Mouse (Mus musculus) embryonic fibroblast, embryonic 13.5 days (primary cell): ENCODE measurements at regions not wholly inside any gene's neighbourhood (a gene's known extent, or its start where the extent isn't known, plus 50 kb on each side); places are given as distances from the start of the nearest gene placed in this dataset.

Experiments used
- CTCF ChIP-seq: IDR thresholded peaks from 2 replicates; pipeline ENCODE4 v1.5.1; 2011; ENCODE audit warnings: mild to moderate bottlenecking, control low read depth, low read length, moderate library complexity, borderline replicate concordance; ENCODE audit not compliant: insufficient read depth
- POLR2A ChIP-seq: IDR thresholded peaks from 2 replicates; pipeline ENCODE4 v1.6.1; 2011; ENCODE audit warnings: low read depth, mild to moderate bottlenecking, control low read depth, low read length, moderate library complexity

DNA sequence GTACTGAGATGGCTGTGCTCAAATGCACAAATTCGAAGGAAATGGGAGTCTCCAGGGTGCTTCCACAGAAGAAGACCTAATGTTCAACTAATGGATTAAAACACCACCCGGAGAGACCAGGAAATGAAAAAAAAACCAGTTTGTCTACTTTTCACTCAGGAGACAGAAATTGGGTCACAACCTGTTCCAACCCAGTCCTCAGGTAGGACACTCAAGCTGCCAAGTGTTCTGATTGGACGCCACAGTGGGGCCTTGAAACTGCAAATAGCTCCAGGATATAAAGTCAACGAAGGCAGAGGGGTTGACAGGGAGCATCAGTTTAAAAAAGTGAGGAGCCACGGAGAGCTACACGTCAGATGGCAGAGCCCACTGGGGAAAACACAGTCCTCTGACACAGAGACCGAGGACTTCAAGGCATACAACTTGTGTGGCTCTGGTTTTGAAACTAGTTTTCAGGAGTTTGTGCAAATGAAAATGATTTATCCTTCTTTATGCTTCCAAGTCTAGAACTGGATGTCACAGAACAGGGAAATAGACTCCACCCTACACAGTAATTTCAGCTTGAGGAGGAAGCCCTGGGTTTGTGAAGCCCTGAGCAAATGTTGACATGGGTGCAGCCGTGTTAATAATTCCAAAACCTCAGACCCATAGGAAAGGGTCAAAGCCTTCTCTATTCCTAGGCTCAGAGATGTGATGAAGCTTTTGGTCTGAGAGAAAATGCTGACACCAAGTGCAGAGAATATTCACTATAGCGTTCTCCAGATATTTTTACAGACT lies 220.8 kb upstream of the Pik3r1 start:
- TF ChIP-seq POLR2A (no peak), CTCF (no peak)
